Mouse (Mus musculus): ENCODE results near the gene Pip4k2a. TPM values are rescaled to one million over a fixed set of nuclear protein-coding genes. Genes with fewer than 3 reads are reported as not detected.
A peak's percentile ranks its signal among the peaks of the same experiment; 100 is the strongest.
"Not testable (repeated sequence)": the region's sequence is repeated elsewhere in the genome, so short reads cannot be mapped to it uniquely, and the experiment has no call there.

Pip4k2a gene
- 1 to 10 TPM; 4.9 to 6.6 (median 5.9) TPM for total RNA-seq (2022)

DNA sequence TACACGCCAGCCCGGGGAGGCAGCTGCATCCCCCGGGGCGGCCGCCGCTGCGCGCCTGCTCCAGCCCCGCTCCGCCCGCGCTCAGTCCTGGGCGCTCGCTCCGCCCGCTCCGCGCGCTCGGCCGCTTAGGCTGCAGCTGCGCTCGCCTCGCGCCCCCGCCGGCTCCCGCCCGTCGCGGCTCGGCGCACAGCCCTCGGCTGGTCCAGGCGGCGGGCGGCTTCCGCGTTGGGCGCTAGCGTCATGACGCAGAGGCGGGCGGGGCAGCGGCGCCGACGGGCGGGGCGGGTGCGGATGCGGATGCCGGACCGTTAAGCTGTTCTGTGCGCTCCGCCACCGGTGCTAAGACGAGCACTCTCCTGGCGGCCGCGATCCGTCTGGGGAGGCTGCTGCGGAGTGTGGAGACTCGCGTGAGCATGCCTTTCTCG lies at the start of gene Pip4k2a, which contains the start of gene 4930426L09Rik:
TSS of gene Pip4k2a (minus strand) at position 73 of the 425 bp plus-strand sequence.
TSS of gene 4930426L09Rik (plus strand) at position 290 of the 425 bp plus-strand sequence.
- DNase-seq (ENCODE audit: low spot score), result peak; percentile 89

DNA sequence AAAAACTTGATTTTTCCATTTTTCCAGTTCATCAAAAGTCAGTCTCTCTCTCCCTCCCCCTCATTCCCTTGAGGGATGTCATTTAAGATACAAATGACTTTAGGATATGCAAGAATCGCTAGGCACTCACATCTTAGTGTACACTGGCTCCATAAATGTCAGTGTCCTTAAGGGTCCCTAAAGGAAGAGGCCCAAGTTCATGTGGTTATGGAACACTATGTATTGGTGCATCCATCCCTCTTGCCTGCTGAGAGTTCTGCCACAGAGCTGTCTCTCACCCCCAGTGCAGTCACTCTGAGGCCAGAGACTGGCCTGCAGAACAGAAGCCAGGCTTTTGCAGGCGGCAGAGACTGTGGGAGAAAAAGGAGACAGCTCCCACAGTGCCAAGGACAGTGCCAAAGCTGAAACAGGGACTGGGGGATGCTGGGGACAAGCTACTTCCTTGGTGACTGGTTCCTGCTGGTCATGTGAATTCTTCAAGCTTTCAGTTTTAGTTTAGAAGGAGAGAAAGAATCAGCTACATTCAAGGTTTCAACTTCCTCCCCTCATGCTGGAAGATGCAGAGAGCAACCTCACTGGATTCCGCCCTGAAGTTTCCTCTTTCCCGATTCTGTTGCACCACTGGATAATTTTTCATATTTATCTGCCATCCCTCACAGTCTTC lies 40.1 kb upstream of the Pip4k2a start:
- DNase-seq (ENCODE audit: low spot score), result peak; percentile 21

DNA sequence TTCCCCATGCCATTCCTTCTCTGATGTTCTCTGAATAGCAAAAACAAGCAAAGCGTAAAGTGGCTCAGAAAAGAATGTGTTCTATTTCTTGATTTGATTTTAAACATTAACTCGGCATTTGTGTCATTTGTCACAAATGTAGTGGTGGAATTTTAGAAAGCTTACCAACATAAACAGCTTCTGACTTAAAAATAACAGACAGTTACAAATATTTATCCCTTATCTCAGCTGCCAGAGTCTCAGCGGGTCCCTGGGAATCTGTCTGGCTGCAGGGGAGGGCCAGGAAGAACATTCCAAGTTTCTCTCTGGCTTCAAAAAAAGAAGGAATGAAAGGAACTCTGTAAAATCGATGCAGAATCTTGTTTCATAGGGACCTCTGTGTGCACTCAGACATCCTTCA lies 39.5 kb upstream of the Pip4k2a start:
- DNase-seq (ENCODE audit: low spot score), result peak; percentile 16

DNA sequence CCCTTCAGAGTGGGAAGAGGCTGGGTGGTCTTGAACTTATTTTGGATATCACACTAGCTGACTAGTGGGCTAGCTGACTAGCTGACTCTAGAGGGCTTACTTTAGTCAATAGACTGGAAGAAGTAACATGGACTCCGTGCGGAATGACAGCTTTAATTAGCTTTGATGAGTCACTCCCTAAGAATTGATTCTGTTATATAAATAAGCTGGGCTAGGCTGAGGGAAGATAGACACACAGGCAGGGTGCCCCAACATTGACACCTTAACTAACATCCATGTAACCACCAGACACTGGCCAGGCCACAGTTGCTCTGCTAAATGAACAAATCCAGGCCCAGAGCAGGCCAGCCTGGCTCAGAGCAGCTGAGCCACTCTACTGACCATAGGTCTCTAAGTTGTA lies 26.9 kb upstream of the Pip4k2a start:
- DNase-seq (ENCODE audit: low spot score), result peak; percentile 18

DNA sequence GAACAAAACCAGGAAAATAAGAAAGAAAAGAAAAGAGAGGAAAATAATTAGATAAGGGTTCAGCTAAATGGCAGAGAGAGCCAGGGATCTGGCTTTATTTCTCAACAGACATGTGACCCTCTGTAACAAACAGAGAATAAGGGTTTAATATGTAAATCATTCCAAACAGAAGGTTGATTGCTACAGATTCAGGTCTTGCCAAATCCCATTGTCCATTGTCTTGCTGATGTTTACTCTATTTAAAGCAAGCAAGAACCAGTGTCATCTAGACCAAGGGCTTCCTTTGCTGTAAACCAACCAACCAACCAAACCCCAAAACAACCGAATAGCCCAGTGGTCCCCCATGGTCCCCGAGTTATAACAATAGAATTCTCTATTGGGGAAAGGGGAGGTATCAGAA lies 20.1 kb upstream of the Pip4k2a start:
- no peak for DNase-seq (ENCODE audit: low spot score)

DNA sequence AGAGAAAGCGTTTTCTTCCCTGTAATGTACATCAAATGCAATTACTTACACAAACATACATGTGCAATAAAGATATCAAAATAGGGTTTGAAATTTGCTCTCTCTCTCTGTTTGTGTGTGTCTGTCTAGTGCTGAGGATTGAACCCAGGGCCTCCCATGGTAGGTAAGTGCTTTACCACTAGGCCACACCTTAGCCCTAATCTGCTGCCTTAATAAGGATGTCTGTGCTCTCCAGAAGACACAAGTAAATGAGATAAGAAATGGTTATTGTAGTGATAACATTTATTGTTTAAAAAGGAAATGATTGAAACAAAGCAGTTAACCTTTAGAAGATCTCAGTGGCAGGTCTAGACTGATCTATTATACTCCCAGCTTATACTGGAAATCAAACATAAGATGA lies 18.9 kb upstream of the Pip4k2a start:
- DNase-seq (ENCODE audit: low spot score), result no peak

DNA sequence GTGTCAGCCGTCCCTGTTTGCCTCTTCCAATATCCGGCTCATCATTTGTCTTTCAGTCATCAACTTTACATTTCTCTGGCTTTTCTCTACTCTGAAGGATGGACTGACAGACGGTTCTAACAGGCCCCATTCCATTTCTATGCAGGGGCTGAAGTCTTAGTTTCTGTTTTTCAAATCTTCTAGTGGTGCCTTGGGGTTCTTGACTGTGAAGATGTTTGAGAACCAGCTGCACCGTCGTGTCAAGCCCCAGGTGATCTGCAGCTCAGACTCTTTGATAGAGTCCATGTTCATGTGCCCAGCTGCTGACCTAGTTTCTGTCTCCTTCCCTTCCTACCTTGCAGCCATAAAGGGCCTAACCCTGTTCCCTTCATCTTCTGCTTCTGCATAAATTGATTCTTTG lies 18.4 kb upstream of the Pip4k2a start:
- DNase-seq (ENCODE audit: low spot score), result no peak

DNA sequence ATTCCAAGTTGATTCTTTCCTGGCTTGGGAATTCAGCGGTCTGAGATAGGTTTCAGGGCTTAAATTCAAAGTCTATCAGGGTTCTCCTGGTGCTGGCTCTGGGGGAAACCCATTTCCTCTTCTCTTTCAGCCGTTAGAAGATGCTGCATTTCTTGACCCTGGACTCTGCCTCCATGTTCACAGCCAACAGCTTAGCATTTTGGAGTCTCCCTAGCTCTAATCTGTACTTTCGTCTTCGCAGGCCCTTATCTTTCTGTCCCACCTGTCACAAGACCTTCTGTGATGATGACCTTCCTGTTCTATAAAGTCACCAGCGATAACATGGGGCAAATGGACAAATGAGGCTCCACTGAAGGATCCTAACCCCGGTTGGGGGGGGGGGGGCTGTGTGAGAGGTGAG lies 13.5 kb upstream of the Pip4k2a start:
- DNase-seq (ENCODE audit: low spot score), result no peak

DNA sequence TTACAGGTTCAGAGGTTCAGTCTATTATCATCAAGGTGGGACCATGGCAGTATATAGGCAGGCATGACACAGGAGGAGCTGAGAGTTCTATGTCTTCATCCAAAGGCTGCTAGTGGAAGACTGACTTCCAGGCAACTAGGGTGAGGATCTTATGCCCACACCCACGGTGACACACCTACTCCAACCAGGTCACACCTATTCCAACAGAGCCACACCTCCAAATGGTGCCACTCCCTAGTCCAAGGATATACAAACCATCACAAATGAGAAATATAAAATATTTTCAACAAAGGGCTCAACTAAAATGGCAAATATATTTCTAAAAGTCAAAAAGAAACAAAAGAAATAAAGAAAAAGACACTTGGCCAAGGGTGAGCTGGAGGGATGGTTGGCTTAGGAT lies 12.6 kb upstream of the Pip4k2a start:
- DNase-seq (ENCODE audit: low spot score), result not testable (repeated sequence)

DNA sequence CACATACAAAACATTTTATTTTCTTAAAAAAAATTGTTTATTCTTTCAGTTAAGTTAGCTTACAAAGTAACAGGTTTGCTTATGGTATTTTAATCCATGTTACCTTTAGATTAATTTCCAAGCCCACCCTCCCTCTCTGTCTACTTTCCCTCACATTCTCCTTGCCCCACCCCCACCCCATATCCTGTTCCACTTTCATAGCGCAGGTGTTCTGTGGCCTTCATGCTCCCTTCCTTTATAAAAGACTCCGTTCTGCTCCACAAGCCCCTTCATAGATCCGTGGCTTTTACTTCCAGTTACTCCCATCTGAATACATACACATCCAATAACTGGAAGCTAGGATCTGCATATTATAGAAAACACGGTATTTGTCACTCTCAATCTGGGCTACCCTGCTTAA lies 9.7 kb upstream of the Pip4k2a start:
- DNase-seq (ENCODE audit: low spot score), result no peak

DNA sequence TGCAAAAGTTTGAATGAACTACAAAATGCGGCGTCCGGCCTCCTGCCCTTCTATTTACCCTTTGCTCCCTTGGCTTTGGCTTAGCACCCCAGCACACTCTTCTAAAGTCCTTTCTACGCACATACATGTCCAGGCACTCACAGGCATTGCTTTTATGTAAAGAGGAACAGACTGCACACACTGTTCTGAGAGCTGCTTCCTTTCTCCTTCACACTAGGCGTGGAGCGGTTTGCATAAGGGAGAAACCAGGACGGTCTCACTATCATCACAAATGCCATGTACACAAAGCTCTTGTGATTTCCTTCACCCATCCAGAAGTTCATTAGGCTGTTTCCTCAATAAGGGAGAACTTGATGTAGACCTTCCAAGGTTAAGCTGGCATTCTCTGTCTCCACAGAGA lies 8.2 kb upstream of the Pip4k2a start:
- DNase-seq (ENCODE audit: low spot score), result no peak

DNA sequence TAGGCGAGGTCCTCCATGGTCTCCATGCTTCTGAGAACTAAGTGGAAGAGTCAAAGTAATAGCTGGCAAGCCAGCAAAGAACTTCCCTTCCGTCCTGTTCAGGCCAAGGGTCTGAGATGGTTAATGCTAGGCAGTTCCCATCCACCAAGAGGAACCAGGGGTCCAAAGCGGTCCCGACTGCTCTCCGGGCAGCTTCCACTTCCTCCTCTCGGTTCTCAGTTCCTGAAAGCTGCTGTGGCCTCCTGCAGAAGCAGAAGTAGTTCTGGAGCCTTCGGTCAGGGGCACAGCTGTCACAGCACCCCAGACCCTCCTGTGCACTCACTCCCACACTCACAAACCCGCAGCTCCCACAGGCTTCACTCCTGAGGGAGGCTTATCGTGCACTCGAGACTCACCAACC lies 6.9 kb upstream of the Pip4k2a start:
- peak; percentile 26 for DNase-seq (ENCODE audit: low spot score)

DNA sequence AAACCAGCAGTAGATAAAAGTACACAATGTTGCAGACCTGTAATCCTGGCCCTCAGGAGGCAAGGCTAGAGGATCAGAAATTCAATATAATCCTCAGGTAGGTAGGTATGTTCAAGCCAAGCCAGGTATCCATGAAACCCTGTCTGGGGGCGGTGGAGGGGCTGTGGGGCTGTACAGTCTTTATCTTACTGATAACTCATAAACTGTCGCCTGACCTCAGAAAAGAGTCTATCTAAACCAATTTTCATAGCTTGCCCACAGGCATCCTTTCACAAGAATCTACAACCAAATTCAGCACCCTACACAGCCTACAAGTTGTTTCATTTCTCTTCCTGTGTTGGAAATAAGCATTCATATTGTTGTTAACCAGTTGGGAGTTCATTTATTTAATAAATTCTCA lies 1.5 kb upstream of the Pip4k2a start:
- no peak for DNase-seq (ENCODE audit: low spot score)

DNA sequence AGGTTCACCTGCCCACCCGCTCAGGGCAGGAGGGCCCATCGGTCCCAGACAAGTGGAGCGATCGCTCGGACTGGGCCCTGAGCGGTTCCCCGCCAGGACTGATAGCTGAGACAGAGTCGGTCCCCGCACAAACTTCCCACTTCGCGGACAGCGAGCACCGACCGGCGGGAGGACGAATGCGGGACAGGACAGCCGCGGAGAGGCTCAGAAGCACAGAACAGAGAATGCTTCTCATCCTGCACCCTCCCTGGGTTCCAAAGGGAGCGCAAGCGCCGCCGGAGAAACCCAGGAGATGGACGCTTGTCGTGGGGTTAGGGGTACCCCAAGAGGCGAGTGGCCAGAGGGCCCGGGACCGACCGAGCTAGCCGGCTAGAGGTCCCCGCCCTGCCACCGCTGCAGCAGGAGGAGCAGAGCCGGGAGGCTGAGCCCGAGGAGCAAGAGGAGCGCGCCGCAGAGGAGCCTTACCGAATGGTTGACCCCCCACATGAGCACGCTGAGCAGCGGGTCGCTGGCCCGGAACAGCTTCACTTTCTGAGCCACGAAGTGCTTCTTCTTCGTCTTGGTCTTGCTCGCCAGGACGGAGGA lies 447 bp downstream of the Pip4k2a start:
- DNase-seq (ENCODE audit: low spot score), result peak; percentile 40

DNA sequence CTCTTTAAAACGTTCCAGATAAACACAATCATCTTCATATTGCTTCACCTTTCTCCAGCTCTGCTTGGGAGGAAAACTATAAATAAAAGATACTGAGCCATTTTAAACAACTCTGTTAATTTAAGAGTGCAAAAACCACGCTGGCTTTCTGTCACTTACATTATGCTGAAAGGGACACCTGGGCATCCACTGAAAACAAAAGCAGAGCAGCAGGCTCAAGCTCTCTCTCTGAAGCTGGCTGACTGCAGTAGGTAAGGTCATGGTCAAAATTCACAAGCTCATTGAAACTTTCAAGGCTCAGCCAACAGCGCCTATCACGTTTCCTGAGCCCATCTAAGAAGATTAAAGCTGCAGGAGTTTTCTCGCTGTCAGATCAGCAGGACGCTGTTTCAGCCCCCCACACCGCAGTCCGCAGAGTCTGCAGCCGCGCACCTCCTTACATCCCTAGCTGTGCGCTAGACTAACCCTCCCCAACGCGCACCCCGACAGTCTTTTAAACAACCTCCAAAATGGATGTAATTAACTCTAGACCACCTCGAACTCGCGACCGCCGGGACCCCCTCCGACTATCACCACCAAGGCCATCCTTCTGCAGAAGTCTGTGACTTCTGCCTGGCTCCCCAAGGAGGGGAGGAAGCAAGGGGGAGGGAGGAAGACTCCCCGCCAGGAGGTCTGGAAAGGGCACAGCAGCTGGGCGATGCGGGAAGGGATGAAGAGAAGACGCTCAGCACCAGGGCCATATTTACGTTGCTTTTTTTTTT lies 1.3 kb downstream of the Pip4k2a start:
- no peak for DNase-seq (ENCODE audit: low spot score)

DNA sequence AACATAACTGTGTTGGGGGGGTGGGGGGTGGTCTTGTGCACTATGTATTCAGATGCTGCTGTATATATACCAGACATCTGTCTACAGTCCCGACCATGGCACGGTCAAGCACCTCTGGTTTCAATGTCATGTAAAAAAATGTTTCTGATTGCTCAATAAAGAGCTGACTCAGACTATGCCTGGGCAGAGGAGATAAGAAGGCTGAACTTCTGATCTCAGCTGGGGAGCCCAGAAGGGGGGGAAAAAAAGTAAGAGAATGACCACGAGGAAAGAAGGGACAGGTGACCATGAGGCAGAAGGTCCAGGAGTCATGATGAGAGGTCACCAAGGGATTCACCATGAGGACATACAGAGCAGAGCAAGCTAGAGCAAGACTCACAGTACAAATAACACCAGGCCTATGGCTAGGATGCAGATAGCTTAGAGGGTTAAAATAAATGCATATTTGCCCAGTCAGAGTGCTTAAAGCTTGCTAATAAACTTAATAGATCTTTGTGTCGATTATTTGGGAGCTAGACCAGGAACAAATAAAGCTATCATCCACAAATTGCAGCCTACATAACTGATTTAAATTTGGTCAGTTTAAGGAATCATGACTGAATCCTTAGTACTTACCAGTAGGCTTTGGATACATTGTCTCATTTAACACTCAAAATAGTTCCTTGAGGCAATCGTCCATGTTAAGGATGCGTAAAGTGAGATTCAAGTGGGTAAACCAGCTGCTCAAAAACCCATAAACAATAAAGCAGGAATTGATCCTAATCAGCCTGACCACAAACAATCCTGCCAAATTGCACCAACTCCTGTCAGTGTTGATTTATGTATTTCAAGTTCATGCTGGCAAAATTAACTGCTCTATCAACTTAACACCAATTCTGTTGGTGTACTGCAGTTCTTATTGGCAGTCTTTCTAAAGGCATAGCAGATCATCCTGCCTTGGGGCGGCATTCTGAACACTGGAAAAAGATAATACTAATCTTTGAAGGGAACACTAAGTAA lies 5.1 kb downstream of the Pip4k2a start:
- no peak for DNase-seq (ENCODE audit: low spot score)

DNA sequence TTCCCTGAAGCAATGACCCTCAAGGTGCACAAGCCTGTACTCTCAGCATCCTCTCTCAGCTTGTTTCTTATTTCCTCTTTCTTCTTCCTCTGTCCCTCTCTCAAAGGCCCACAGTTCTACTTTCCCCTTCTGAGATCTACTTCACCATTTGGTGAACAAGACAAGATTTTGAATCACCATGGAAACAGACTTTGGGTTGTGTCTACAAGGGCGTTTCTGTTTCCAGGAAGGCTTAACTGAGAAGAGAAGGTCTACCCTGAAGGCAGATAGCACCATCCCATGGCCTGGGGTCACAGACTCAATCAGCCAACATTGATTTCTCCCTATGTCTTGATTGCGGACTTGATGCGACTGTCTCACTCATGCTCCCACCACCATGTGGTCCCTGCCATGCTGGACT lies 9.0 kb downstream of the Pip4k2a start:
- no peak for DNase-seq (ENCODE audit: low spot score)

DNA sequence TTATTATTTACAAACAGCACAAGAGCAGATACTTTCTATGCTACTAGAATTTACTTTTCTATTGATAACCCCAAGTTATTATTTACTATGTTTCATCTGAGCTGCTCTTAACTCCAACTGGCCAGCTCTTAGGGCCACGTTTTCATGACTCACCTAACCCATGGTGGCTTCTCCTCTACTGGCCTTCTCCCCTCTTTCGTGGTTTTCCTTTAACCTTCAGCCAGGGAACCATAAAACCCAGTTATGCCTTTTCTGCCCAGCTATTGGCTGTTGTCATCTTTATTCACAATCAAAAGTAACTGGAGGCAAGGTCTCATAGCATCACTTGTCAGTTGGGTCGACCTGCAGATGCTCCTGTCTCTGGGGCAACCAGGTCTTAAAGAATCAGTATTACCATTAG lies 12.4 kb downstream of the Pip4k2a start:
- DNase-seq (ENCODE audit: low spot score), result no peak

DNA sequence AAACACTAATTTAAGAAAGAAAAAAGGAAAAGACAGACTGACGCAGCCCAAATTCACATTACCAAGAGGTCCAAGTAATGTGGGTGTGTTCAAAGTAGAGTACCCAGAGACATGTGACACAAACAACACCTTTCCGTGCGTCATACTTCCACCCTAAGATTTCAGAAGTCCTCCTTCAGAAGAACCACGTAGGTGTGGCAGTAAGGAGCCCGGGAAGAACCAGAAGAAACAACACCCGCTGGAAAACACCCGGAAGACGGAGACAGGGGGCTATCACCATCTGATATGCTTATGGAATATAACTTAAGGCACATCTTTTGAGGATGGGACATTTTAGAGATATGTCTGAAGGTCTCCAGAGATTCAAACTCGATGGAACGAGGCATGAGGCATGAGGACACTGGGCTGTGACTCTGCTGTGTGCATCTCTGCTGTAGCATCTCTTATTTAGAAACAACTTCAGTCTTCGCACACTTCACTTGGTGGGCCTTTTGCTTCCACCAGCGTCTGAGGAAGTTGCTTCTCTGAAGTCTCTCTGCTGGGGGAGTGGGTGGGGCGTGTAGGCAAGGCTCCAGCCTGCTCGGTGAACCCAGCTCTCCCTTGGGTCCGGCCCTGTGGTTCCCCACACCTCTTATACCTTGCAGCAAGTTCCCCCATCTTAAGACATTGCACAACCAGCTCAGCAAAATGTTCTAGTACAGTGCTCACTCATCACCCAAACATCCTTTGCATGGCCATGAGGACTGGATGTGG lies 13.7 kb downstream of the Pip4k2a start:
- DNase-seq (ENCODE audit: low spot score), result no peak

DNA sequence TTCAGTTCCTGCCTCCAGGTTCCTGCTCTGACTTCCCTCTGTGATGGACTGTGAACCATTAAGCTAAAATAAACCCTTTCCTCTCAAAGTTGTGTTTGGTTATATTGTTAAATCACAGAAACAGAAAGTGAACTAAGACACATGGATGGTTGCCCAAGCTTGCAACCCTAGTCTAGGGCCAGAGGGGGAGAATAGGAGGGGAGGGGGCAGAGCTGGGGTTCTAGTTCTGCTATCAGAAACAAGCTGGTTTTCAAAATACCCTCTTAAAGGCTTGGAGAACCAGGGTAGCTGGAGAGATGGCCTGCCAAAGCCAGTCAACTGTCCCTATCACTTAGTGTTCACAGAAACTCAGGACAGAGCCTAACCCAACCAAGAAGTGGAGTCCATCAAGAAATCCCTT lies 14.4 kb downstream of the Pip4k2a start:
- no peak for DNase-seq (ENCODE audit: low spot score)

DNA sequence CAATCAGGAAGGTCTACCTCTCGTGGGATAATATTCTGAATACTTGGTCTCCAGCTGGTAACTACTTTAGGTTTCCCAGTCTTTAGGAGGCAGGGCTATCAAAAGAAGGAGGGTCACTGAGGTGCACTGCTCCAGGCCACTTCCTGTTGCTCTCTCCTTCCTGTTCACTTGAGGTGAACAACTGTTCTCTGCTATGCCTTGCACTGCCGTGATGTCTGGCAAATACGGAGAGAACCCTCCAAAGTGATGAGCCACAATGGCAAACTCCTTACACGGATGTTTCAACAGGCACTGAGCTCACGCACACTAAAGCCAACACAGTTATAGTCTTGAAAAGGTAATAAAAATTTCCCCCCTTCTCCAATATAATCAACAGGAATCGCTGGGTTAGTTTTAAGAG lies 15.3 kb downstream of the Pip4k2a start:
- no peak for DNase-seq (ENCODE audit: low spot score)

All from heart, adult 8-10 months (tissue).